Mouse (Mus musculus) mammary gland, adult 2 months (tissue): ENCODE data around the gene Tas2r105. TPM values are rescaled to one million over a fixed set of nuclear protein-coding genes. Genes with fewer than 3 reads are reported as not detected.

Experiments used
- polyA plus RNA-seq: library from polyadenylated mRNA; depleted of rRNA; stranded (reverse); fragments of >200 nt; gene quantifications from 2 replicates; pipeline ENCODE4 v1.2.3, GENCODE M21; 2012; ENCODE audit warnings: low replicate concordance; rRNA removed

The Tas2r105 gene
- not detected in 2 replicates for polyA plus RNA-seq

DNA sequence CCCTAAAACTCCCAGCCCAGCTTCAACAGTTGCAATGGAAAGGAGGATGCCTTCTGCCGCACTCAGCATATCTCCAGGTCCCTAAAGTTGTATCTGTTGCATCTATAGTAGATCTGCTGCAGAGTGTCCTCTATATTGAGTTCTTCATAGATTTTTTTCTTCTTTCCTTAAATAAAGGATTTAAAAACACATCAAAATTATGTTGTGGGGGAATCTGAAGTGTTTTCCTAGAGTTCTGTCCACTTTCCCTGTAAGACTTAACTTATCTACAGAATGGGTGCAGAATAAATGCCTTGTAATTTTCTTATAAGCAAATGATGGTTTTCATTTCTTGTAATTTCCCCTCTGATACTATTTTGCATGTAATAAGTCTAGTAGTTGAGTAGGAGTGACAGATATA, at the start of gene Tas2r105:
Gene Tas2r105 (minus strand): TSS at position 101 of the 400 bp plus-strand sequence.

DNA sequence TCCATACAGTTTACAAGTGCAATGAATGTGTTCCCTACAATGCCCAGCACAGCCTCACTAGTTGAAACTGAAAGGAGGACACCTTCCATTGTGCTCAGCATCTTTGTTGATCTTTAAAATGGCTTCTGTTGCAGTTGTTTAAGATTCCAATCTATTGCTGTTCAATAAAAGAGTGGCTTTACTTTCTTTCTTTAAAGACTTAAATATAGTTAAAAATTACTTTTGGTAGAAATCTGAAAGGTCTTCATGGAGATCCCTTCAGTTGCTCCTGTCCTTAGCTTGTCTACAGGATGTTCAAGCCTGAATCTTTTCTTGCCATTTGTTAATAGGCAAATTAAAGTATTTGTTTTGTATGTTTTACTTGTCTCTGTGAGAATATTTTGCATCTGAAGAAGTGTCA, 2.7 kb upstream of the Tas2r105 start, which contains the start of gene Tas2r114:
Gene Tas2r114 (minus strand): TSS at position 101 of the 400 bp plus-strand sequence.

DNA sequence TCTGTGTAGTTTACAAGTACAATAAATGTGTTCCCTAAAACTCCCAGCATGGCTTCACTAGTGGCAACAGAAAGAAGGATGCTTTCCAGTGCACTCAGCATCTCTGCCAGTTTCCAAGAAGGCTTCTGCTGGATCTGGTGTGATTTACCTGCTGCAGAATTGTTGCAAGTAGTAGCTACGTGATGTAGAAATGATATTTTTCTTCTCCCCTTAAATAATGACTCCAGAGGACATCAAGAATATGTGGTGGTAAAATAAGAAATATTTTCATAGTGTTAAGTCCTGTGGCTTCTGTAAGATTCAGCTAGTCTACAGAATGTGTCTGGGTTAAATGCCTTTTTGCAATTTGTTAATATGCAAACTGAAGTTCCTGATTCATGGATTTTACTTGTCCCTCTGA, 1.7 kb downstream of the Tas2r105 start, which contains the start of gene Tas2r104:
Gene Tas2r104 (minus strand): TSS at position 101 of the 400 bp plus-strand sequence.

DNA sequence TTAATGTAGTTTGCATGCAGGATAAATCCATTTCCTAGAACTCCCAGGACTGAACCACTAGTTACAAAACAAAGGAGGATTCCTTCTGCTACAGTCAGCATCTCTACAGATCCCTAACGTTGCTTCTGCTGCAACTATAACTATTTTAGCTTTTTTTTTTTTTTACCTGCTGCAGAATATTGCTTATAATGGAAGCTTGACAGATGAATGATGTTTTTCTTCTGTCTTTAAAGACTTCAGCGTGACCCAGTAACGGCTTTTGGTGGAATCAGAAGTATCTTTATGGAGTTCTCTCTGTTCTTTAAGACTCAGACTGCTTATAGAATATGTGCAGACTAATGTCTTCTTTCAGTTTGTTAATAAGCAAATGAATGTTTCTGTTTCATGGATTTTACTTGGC, 8.5 kb downstream of the Tas2r105 start, which contains the start of gene Tas2r106:
Gene Tas2r106 (minus strand): TSS at position 101 of the 400 bp plus-strand sequence.

DNA sequence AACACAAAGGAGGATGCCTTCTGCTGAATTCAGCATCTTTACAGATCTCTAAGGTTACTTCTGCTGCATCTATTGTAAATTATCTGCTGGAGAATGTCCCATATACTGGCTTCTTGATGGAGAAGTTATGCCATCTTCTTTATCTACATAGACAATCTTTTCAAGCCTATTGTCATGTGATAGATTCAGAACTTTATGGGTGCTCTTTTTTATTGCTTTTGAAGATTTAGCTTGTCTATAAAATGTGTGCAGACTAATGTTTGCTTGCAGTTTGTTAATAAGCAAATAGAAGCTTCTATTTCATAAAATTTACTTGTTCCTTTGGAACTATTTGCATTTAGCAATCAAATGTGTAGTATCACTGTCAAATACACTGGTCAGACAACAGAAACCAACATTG, 27.2 kb downstream of the Tas2r105 start, which contains the start of gene Tas2r107:
Gene Tas2r107 (minus strand): TSS at position 101 of the 400 bp plus-strand sequence.

Other genes starting within 250 kb of the Tas2r105 start
- not detected in 2 replicates for gene 5430401F13Rik, start 201.1 kb downstream of the Tas2r105 start, polyA plus RNA-seq
- not detected in 2 replicates for gene Gm6619, start 201.1 kb downstream of the Tas2r105 start, polyA plus RNA-seq
- gene Tas2r130, start 56.6 kb downstream of the Tas2r105 start, polyA plus RNA-seq = not detected in 2 replicates
- gene Tas2r107, start 27.3 kb downstream of the Tas2r105 start, polyA plus RNA-seq = not detected in 2 replicates
- not detected in 2 replicates for gene Tas2r106, start 8.6 kb downstream of the Tas2r105 start, polyA plus RNA-seq
- not detected in 2 replicates for gene Tas2r104, start 1.8 kb downstream of the Tas2r105 start, polyA plus RNA-seq
- gene Tas2r114, start 2.6 kb upstream of the Tas2r105 start, polyA plus RNA-seq = not detected in 2 replicates